Mouse (Mus musculus): ENCODE results near the gene Rnase12. TPM values are rescaled to one million over a fixed set of nuclear protein-coding genes. Genes with fewer than 3 reads are reported as not detected.

Gene Rnase12
- polyA plus RNA-seq, 1 experiment from 2014 or later = not detected

DNA sequence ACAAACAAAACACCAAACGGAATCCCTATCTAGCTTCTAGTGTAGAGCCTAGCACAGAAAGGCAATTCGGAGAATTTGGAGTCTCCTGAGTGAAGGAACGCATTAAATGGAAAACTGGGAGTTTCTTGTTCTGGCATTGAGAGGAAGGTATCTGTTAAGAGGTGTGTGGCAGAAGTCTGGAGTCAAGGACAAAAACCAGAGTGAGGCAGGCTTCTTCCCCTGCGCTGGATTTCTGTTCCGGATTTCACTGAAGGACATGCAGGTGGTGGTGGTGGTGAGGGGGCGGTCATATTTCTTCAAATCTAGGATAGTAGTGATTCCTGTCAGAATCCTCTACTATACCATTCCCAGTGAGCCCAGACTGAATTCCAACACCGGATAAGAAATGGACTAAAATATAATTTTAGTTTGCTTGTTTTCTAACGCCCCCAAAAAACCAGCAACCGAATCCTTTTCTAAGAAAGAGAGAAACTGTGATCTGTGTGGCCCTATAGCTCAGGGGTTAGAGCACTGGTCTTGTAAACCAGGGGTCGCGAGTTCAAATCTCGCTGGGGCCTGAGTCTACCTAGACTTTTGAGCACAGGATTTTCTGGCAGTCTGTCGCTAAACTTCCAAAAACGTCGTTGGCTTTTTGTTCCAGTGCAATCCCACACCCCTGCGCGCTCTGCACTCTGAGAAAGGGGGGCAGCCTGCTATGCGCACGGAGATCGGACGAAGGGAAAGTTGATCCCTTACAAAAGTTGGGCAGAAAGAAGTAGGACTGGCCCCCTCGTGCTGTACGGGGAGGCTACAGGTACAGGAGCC lies 30.9 kb upstream of the Rnase12 start:
- peak; percentile 99 for DNase-seq (ENCODE audit: low spot score, missing footprints)
- Histone ChIP-seq H3K9ac (ENCODE audit: low read length) (peak overlapping the region; percentile 51), H3K4me2 (peak overlapping the region; percentile 66), H3K36me3 (ENCODE audit: control insufficient read depth, insufficient read depth, low read length) (no peaks in the 10 kb centered on the region), H3K4me1 (ENCODE audit: control insufficient read depth, insufficient read depth, low read length) (peaks cover 4% of the 10 kb centered on the region), H3K27ac (ENCODE audit: low read depth, low read length) (peak overlapping the region; percentile 5; the same call in 1 of the 2 replicates), H3K9me3 (ENCODE audit: control insufficient read depth, low read length) (no peaks in the 10 kb centered on the region), H3K4me3 (ENCODE audit: low read depth, low read length) (peak overlapping the region; percentile 52), H3K27me3 (ENCODE audit: control insufficient read depth, insufficient read depth, low read length) (no peaks in the 10 kb centered on the region)
- under 1% methylated on average over 23 of the region's 23 CpGs for WGBS
- ATAC-seq (ENCODE audit: low FRiP score) = peak; percentile 43

GRCm38 (mm10) chr14:51087762-51088161 lies 30.3 kb upstream of the Rnase12 start:
- Histone ChIP-seq H3K27me3 (ENCODE audit: control insufficient read depth, insufficient read depth, low read length) (no peaks in the 10 kb centered on the region), H3K4me2 (peak overlapping the region; percentile 66), H3K9me3 (ENCODE audit: control insufficient read depth, low read length) (no peaks in the 10 kb centered on the region), H3K9ac (ENCODE audit: low read length) (peak overlapping the region; percentile 51; the same call in 1 of the 2 replicates), H3K27ac (ENCODE audit: low read depth, low read length) (no peak overlapping the region), H3K36me3 (ENCODE audit: control insufficient read depth, insufficient read depth, low read length) (no peaks in the 10 kb centered on the region), H3K4me1 (ENCODE audit: control insufficient read depth, insufficient read depth, low read length) (peaks cover 9% of the 10 kb centered on the region), H3K4me3 (ENCODE audit: low read depth, low read length) (peak overlapping the region; percentile 52)
- ATAC-seq (ENCODE audit: low FRiP score) = no peak
- no peak for DNase-seq (ENCODE audit: low spot score, missing footprints)
- 12% methylated on average over 9 of the region's 9 CpGs for WGBS

DNA sequence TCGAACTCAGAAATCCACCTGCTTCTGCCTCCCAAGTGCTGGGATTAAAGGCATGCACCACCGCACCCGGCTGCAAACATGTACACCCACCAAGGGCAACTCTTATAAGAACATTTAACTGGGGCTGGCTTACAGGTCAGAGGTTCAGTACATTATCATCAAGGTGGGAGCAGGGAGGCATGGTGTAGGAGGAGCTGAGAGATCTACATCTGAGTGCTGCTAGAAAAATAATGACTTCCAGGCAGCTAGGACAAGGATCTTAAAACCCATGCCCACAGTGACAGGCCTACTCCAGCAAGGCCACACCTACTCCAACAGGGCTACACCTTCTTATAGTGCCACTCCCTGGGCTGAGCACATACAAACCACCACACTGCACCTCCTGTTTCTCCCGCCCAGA lies 28.4 kb upstream of the Rnase12 start:
- H3K9ac ChIP-seq (ENCODE audit: low read length) = no peak overlapping the region
- no peak overlapping the region for H3K4me2 ChIP-seq
- DNase-seq (ENCODE audit: low spot score, missing footprints) (no peak), ATAC-seq (ENCODE audit: low FRiP score) (no peak)
- H3K4me1 ChIP-seq (ENCODE audit: control insufficient read depth, insufficient read depth, low read length) = peaks cover 9% of the 10 kb centered on the region
- H3K36me3 ChIP-seq (ENCODE audit: control insufficient read depth, insufficient read depth, low read length) = no peaks in the 10 kb centered on the region
- WGBS = 78% methylated on average over 4 of the region's 4 CpGs
- no peaks in the 10 kb centered on the region for H3K27me3 ChIP-seq (ENCODE audit: control insufficient read depth, insufficient read depth, low read length)
- no peaks in the 10 kb centered on the region for H3K9me3 ChIP-seq (ENCODE audit: control insufficient read depth, low read length)
- no peak overlapping the region for H3K4me3 ChIP-seq (ENCODE audit: low read depth, low read length)
- H3K27ac ChIP-seq (ENCODE audit: low read depth, low read length) = no peak overlapping the region

DNA sequence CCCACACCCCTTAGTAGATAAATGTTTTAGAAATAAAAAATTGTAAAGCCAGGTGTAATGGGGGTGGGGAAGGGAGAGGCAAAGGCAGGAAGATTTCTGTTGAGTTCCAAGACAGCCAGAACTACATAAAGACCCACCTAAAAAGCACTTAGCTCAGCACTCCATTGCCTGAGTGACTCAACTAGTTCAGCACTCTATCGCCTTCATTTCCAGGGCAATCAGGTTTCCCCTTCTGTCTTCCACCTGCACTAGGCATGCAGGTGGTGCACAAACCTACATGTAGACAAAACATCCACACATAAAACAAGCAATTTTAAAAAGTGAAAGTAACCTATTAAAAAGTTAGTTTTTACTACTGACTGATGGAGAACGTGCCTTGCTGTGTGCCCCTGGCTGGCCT lies 27.6 kb upstream of the Rnase12 start:
- Histone ChIP-seq H3K9ac (ENCODE audit: low read length) (no peak overlapping the region), H3K4me1 (ENCODE audit: control insufficient read depth, insufficient read depth, low read length) (peaks cover 9% of the 10 kb centered on the region), H3K36me3 (ENCODE audit: control insufficient read depth, insufficient read depth, low read length) (no peaks in the 10 kb centered on the region), H3K27ac (ENCODE audit: low read depth, low read length) (no peak overlapping the region), H3K4me3 (ENCODE audit: low read depth, low read length) (no peak overlapping the region), H3K9me3 (ENCODE audit: control insufficient read depth, low read length) (no peaks in the 10 kb centered on the region), H3K27me3 (ENCODE audit: control insufficient read depth, insufficient read depth, low read length) (no peaks in the 10 kb centered on the region), H3K4me2 (no peak overlapping the region)
- WGBS = 78% methylated on average over 2 of the region's 2 CpGs
- no peak for DNase-seq (ENCODE audit: low spot score, missing footprints)
- no peak for ATAC-seq (ENCODE audit: low FRiP score)

GRCm38 (mm10) chr14:51083805-51084204 lies 26.3 kb upstream of the Rnase12 start:
- H3K27ac ChIP-seq (ENCODE audit: low read depth, low read length) = no peak overlapping the region
- H3K4me2 ChIP-seq = peak overlapping the region; percentile 71
- WGBS = 10% methylated on average over 7 of the region's 7 CpGs
- H3K27me3 ChIP-seq (ENCODE audit: control insufficient read depth, insufficient read depth, low read length) = no peaks in the 10 kb centered on the region
- no peak for DNase-seq (ENCODE audit: low spot score, missing footprints)
- peak overlapping the region; percentile 46 for H3K4me3 ChIP-seq (ENCODE audit: low read depth, low read length)
- H3K36me3 ChIP-seq (ENCODE audit: control insufficient read depth, insufficient read depth, low read length) = no peaks in the 10 kb centered on the region
- no peaks in the 10 kb centered on the region for H3K9me3 ChIP-seq (ENCODE audit: control insufficient read depth, low read length)
- H3K9ac ChIP-seq (ENCODE audit: low read length) = peak overlapping the region; percentile 49; the same call in 1 of the 2 replicates
- no peak for ATAC-seq (ENCODE audit: low FRiP score)
- peaks cover 9% of the 10 kb centered on the region for H3K4me1 ChIP-seq (ENCODE audit: control insufficient read depth, insufficient read depth, low read length)

DNA sequence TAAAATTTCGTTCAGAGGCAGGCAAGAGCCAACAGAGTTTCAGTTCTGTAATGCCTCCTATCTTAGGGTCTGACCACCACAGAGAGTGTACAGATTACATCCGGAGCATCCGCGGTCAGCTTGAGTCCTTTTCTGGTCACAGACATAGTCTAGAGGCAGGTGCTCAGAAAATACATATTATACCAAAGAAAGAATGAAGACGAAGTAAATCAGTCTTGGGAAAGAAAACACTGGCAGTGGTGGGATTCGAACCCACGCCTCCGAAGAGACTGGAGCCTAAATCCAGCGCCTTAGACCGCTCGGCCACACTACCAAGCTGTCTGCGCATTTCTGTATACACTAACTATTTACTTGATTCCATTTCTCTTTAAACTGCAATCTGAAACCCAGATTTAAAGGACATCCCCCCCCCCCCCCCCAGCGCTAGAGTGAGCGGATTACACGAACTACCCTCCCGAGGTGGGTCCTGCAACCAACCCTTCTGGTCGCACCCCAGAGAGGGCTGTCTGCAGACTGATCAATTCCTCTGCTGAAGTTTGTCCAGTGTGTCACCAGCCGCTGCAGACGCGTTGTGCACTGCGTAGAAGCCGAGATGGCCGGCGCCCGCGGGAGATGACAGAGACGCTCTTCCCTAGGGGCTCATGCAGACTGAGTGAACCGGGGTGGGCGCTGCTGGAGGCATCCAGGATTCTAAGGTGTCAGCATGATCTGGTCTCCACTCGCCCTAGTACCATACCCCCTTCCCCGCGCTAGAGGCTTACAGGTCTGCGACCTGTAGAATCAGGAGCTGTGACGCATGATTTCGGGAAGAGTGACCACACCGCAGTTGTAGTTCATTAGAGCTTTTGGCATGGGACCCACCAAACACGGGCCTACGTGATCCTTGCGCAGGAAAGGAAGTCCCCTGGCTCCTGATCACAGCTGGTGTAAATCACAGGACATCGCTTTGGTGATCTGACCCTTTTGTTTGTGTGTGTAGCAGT lies 25.4 kb upstream of the Rnase12 start:
- ATAC-seq (ENCODE audit: low FRiP score) = peak; percentile 80
- Histone ChIP-seq H3K4me3 (ENCODE audit: low read depth, low read length) (peak overlapping the region; percentile 46), H3K9me3 (ENCODE audit: control insufficient read depth, low read length) (no peaks in the 10 kb centered on the region), H3K27me3 (ENCODE audit: control insufficient read depth, insufficient read depth, low read length) (no peaks in the 10 kb centered on the region), H3K9ac (ENCODE audit: low read length) (peak overlapping the region; percentile 49), H3K4me2 (peak overlapping the region; percentile 71), H3K27ac (ENCODE audit: low read depth, low read length) (no peak overlapping the region), H3K4me1 (ENCODE audit: control insufficient read depth, insufficient read depth, low read length) (peaks cover 9% of the 10 kb centered on the region), H3K36me3 (ENCODE audit: control insufficient read depth, insufficient read depth, low read length) (no peaks in the 10 kb centered on the region)
- 3% methylated on average over 40 of the region's 40 CpGs for WGBS
- peak; percentile 98 for DNase-seq (ENCODE audit: low spot score, missing footprints)

- H3K4me3 ChIP-seq (ENCODE audit: low read depth, low read length) = no peak overlapping the region
- H3K9ac ChIP-seq (ENCODE audit: low read length) = no peak overlapping the region
- no peaks in the 10 kb centered on the region for H3K36me3 ChIP-seq (ENCODE audit: control insufficient read depth, insufficient read depth, low read length)
- no peak for ATAC-seq (ENCODE audit: low FRiP score)
- peaks cover 9% of the 10 kb centered on the region for H3K4me1 ChIP-seq (ENCODE audit: control insufficient read depth, insufficient read depth, low read length)
- H3K27me3 ChIP-seq (ENCODE audit: control insufficient read depth, insufficient read depth, low read length) = no peaks in the 10 kb centered on the region
- 88% methylated on average over 2 of the region's 2 CpGs for WGBS
- DNase-seq (ENCODE audit: low spot score, missing footprints) = no peak
- H3K4me2 ChIP-seq = no peak overlapping the region
- H3K27ac ChIP-seq (ENCODE audit: low read depth, low read length) = no peak overlapping the region
- H3K9me3 ChIP-seq (ENCODE audit: control insufficient read depth, low read length) = no peaks in the 10 kb centered on the region
Observed at GRCm38 (mm10) chr14:51081035-51081434, 23.6 kb upstream of the Rnase12 start.

- H3K9me3 ChIP-seq (ENCODE audit: control insufficient read depth, low read length) = no peaks in the 10 kb centered on the region
- no peak overlapping the region for H3K4me3 ChIP-seq (ENCODE audit: low read depth, low read length)
- peaks cover 9% of the 10 kb centered on the region for H3K4me1 ChIP-seq (ENCODE audit: control insufficient read depth, insufficient read depth, low read length)
- 82% methylated on average over 1 of the region's 1 CpGs for WGBS
- DNase-seq (ENCODE audit: low spot score, missing footprints) (no peak), ATAC-seq (ENCODE audit: low FRiP score) (no peak)
- no peak overlapping the region for H3K9ac ChIP-seq (ENCODE audit: low read length)
- H3K27ac ChIP-seq (ENCODE audit: low read depth, low read length) = no peak overlapping the region
- H3K4me2 ChIP-seq = no peak overlapping the region
- no peaks in the 10 kb centered on the region for H3K27me3 ChIP-seq (ENCODE audit: control insufficient read depth, insufficient read depth, low read length)
- H3K36me3 ChIP-seq (ENCODE audit: control insufficient read depth, insufficient read depth, low read length) = no peaks in the 10 kb centered on the region
Observed at GRCm38 (mm10) chr14:51079180-51079579, 21.7 kb upstream of the Rnase12 start.

GRCm38 (mm10) chr14:51074335-51074734 lies 16.9 kb upstream of the Rnase12 start, which contains the start of gene Olfr750:
Olfr750 (minus strand) TSS chr14:51074435.
- H3K4me3 ChIP-seq (ENCODE audit: low read depth, low read length) = no peak within 1 kb of the TSS
- no peaks in the 10 kb centered on the region for H3K27me3 ChIP-seq (ENCODE audit: control insufficient read depth, insufficient read depth, low read length)
- no peak for ATAC-seq (ENCODE audit: low FRiP score)
- 85% methylated on average over 3 of the region's 3 CpGs for WGBS
- no peaks in the 10 kb centered on the region for H3K36me3 ChIP-seq (ENCODE audit: control insufficient read depth, insufficient read depth, low read length)
- H3K27ac ChIP-seq (ENCODE audit: low read depth, low read length) = no peak within 1 kb of the TSS
- H3K9ac ChIP-seq (ENCODE audit: low read length) = no peak within 1 kb of the TSS
- H3K4me1 ChIP-seq (ENCODE audit: control insufficient read depth, insufficient read depth, low read length) = no peaks in the 10 kb centered on the region
- H3K4me2 ChIP-seq = no peak within 1 kb of the TSS
- no peaks in the 10 kb centered on the region for H3K9me3 ChIP-seq (ENCODE audit: control insufficient read depth, low read length)
- DNase-seq (ENCODE audit: low spot score, missing footprints) = no peak

Measured in midbrain, embryonic 11.5 days (tissue).